Mouse (Mus musculus) lung, postnatal 0 days (tissue): ENCODE measurements around the gene Nacc2.

Experiments
- CTCF ChIP-seq: IDR thresholded peaks from 2 replicates; pipeline ENCODE4 v1.5.1; 2016; ENCODE audit warnings: antibody characterized with exemption, mild to moderate bottlenecking
- EP300 ChIP-seq: IDR thresholded peaks from 2 replicates; pipeline ENCODE4 v1.6.1; 2016; ENCODE audit warnings: antibody characterized with exemption, mild to moderate bottlenecking, control low read depth

- no peak for TF ChIP-seq EP300
- peak; percentile 52 for TF ChIP-seq CTCF
These were observed 9.9 kb upstream of the Nacc2 start for GRCm38 (mm10) chr2:26132628-26133551.
